Mouse (Mus musculus) mature B cell (primary cell): ENCODE data around the gene Lpin2.

Source experiments
- in situ Hi-C: fragments of 300-500 bp; cut with MboI; formaldehyde crosslinking; loops from 2 replicates; pipeline ENCODE4 v1.14.3; 2019

Lpin2 gene

GRCm38 (mm10) chr17:71230108-71230709 lies 47.8 kb downstream of the Lpin2 start:
- in situ Hi-C loops, result no loop called here

DNA sequence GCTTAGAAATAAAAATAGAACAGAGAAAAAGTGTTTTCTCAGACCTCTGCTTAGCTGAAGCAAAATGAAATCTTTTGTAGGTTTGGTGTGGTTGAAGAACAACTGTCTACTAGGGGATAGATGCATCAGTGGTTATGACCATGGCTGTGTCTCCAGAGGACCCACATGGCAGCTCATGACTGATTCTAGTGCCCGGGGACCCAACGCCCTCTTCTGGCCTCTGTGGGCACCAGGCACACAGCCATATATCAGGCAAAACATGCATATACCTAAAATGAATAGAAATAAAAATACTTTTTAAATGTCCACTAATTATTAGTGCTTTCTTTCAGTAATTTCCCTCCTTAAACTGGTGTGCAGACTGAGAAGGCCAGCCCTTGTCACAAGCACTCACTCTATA lies 49.6 kb downstream of the Lpin2 start:
- in situ Hi-C loops, result no loop called here

DNA sequence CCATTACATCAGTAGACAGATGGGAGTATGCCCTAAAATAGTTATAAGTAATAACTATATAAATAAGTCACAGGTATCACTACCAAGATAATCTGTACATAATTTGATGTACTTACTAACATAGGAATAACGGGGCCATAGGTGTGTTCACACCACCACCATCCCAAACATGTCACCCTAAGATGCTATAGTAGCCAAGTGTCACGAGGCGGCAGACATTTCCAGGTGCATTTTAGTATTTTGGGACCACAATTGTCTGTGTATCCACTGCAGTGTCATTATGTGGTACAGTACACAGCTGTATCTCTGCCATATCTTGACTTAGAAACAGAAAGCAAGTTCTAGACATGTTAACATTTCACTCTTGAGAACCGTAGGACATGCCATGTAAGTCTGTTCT lies 50.9 kb downstream of the Lpin2 start:
- in situ Hi-C loops, result no loop called here

DNA sequence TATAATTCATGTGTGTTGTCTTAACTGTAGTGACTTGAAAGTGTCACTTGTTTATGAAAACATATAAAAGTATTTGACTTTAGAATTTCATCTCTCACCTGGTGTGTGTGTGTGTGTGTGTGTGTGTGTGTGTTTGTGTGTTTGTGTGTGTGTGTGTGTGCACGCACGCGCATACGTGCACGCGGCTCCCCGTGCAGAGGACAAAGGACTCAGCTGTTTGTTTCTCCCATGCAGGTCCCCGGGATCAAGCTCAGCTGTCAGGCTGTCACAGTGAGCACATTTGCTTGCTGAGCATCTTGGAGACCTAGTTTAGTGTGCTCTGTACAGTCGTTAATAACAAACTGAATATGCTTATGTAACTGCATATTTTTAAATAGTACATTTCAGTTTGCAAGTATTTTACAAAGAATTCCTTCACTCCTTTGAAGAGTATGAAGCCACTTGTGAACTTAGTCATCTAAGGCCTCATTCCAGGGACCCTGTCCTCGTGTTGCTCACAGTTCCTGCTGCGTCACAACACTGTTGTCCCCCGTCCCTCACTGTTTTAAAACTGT lies 51.8 kb downstream of the Lpin2 start:
- in situ Hi-C loops, result no loop called here

DNA sequence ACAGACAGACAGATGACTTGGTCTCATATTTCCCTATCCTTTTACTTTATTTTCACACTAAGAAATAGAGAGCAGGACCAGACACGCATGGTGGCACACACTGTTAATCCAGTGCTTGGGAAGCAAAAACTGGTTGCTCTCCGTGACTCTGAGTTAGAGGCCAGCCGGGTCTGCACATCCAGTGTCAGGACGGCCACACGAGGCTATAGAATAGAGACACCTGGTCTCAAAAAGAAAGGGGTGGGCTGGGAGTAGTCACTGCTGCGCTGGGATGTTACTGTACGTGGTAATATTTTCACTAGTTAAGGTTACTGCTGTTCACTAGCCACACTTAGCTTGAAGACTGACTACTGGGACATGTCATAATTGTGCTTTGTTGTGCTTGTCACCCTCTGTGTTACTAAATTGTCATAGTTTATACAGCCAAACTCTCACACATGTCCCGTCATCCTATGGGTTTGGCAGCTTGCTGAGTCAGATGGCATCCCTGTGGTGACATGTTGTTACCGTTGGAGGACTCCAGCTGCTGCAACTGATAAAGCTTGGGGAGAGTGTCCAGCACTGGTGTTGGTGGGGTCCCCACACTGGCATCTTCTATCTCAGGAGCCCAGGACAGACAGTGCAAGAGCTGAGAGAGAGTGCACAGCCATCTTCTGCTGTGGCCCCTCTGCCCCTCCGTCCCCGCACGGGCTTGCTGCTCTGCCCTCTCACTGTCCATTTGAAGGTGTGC lies 53.0 kb downstream of the Lpin2 start:
- in situ Hi-C loops, result no loop called here

DNA sequence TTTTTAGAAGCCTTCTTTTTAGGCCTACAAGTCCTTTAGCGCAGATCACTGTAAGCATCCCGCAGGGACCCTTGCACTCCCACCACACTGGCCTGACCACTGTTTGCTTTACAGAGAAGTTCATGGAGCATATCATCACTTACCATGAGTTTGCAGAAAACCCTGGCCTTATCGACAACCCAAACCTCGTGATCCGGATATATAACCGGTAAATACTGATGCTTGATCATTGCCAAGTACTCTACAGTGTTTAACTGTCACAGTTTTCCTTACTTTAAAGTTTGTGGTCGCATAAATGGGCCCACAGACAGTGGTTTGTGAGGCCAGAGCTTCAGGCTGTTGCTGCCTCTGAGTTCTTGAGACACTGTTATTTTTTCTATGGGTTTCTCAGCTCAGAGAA lies 56.1 kb downstream of the Lpin2 start:
- in situ Hi-C loops, result no loop called here

DNA sequence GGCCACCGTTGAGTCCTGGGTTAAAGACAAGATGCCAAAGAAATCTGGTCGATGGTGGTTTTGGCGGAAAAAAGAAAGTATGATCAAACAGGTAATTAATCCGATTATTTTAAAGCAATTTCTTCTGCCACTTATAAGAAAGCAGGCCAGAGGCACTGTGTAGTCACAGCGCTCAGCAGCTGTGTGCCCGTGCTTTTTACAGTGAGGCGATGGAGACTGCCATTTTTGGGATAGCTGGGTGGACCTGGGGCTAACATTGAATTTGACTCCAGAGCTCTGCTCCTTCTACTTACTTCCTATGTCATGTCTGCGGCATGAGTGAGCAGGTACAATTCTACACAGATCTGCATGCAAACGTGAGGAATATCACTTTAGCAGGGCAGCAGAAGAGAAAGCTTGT lies 58.5 kb downstream of the Lpin2 start:
- in situ Hi-C loops, result no loop called here

- in situ Hi-C loops, result no loop called here
These were observed 60.3 kb downstream of the Lpin2 start for GRCm38 (mm10) chr17:71242666-71243065.

DNA sequence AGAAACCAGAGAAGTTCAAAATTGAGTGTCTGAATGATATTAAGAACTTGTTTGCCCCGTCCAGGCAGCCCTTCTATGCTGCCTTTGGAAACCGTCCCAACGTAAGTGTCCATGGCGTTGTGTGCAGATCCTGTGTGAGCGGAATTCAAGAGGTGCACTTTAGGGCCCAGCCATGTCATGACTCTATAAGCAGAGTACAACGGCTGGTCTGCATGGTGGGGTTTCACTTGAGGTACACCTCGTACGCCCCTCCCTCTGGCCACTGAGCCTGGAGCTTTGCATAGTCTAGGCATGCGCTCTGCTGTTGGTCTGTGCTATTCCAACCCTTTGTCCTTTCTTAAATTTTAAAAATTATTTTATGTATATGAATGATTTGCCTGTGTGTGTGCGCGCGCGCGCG lies 62.8 kb downstream of the Lpin2 start:
- in situ Hi-C loops, result no loop called here

- in situ Hi-C loops, result no loop called here
These were observed 63.7 kb downstream of the Lpin2 start for GRCm38 (mm10) chr17:71246022-71246421.

DNA sequence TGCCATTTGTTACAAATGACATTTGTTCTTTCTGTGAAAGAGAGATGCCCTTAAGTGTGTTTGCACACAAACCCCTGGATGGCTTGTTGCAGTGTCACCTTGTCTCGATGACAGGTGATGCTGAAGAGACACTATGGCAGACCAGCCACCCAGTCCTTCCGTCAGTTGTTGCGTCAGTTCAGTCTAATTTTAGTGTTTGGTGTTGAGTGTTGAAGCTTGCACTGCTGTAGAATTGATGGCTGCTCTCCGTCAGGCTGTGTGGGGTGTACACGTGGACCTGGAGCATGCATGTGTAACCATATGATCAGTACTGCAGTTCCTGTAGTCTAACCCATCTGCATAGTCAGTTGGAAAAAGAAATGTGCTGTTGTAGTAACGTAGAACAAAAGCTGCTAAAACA lies 66.6 kb downstream of the Lpin2 start:
- in situ Hi-C loops, result no loop called here

DNA sequence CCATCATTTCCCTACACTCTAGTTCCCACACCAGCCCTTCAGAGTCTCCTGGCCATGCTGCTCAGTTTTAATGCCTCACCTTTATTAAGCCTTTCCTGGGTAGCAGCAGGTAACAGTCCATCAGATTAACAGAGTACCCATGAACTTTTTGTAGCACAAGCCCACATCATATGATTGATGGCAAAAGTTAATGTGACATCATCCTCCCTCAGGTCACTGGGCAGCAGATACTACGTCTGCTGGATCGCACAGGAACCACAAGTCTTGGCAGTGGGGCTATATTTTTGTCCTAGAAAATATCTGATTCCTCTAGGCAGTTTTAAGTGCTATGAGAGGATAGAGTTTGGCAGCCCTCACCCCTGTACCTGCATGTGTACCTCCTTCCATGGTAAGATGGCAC lies 67.7 kb downstream of the Lpin2 start:
- in situ Hi-C loops, result no loop called here

DNA sequence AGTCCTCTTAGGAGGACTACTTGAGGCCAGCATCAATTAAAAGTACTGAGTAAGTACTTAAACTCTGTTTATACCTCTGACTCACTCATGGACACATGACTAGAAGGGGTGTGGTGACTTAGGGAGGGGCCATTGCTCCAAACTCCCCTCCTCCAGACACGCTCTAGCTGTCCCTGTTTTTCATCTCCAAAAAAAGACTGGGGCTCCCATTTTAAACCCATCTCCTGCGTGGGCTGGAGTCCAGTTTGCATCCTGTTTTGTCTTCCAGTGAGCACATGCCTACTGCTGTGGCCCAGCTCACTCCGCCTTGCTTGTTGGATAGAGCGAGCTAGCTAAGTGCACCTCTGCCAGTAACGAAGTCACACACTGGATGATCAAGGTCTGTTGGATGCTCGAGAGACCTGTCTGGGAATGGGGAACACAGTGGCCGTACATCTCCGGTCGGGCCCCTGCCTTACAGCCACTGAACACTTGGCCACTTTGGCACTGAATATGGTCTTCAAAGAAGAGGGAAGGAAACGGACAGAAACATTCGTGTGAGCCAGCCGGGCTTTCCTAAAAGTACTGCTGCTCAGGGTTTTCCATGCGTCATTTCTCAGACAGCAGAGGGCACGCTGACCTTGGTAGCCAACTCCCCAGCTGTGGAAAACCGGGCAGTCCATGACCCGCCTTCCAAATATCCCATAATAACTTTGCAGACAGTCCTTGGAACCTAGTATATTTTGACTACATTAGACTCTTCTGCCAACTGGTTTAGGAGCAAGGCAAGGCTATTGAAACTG lies 68.7 kb downstream of the Lpin2 start:
- in situ Hi-C loops, result no loop called here

DNA sequence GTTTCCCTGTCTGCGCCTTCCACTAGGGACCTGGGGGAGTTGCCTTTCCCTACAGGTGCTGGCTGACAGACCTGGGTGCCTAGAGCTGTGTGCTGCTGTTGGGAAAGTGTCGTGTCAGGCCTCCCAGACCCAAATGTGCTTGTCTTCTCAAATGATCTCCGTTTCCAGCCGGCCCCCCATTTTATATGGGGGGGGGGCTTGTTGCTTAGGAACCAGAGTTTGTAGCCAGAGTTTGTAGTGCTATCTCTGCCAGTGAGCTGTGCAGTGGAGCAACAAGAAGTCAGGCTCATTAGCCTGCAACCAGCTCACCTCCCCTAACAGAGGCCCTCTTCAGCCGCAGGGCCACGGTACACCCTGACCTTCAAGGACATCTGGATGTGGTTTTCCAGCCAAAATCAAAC lies 69.2 kb downstream of the Lpin2 start:
- in situ Hi-C loops, result no loop called here

GRCm38 (mm10) chr17:71252101-71252500 lies 69.7 kb downstream of the Lpin2 start:
- in situ Hi-C loops, result no loop called here

GRCm38 (mm10) chr17:71253391-71253790 lies 71.0 kb downstream of the Lpin2 start:
- in situ Hi-C loops, result no loop called here

- in situ Hi-C loops, result no loop called here
These were observed 71.7 kb downstream of the Lpin2 start for GRCm38 (mm10) chr17:71254106-71254505.

- in situ Hi-C loops, result no loop called here
These were observed 72.4 kb downstream of the Lpin2 start for GRCm38 (mm10) chr17:71254736-71255135.

GRCm38 (mm10) chr17:71256068-71256615 lies 73.8 kb downstream of the Lpin2 start:
- in situ Hi-C loops, result no loop called here

DNA sequence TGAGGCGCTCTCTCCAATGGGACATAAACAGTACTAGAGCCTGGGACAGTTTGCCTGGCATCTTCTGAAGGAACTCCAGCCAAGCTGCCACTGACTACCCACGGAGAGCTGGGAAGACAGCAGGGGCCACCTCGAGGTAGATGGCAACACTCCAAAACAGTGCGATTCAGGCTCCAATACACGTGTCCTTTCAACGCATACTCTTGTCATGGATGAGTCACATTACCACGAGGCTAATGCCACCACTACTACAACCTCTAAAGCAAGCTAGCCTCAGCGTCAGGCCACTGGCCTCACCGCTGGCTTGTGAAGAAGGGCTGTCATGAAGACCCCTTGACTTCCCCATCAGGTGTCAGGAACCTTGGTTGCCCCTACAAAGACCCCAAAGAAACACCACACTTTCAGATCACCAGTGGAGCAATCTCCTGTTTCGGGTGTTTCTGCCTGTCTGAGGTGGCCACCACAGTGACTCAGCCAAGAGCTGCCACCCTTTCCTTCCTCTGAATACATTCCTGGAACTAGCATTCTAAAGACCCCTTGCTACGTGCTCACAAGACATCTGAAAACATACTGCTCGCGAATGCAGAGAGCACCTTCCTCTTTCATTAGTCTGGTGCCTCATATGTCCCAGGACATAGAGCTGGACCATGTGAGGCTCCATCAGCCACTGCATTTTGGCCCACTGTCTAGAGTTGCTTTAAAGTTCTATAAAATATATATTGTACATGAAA lies 74.6 kb downstream of the Lpin2 start:
- in situ Hi-C loops, result no loop called here

GRCm38 (mm10) chr17:71259727-71260126 lies 77.4 kb downstream of the Lpin2 start:
- in situ Hi-C loops, result no loop called here

DNA sequence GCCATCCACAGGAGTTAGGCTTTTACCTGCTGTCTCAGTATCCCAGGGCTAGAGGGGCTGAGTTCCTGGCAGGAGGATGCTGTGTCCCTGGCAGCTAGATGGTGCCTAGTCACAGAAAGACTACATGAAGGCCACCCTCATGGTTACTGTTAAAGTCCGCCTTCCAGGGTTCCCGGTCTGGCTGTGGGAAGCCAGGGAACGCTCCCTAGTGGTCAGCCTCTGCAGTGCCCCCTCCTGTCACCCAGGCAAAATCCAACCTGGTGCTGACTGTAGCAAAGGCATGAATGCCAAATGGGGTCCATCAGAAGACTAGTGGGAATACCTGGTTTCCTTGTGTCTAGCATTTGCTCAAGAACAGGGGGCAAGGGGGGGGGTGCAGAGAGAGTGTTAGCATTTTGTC lies 78.3 kb downstream of the Lpin2 start:
- in situ Hi-C loops, result no loop called here
